Mouse (Mus musculus): ENCODE data around the gene Irf2bp2.

DNA sequence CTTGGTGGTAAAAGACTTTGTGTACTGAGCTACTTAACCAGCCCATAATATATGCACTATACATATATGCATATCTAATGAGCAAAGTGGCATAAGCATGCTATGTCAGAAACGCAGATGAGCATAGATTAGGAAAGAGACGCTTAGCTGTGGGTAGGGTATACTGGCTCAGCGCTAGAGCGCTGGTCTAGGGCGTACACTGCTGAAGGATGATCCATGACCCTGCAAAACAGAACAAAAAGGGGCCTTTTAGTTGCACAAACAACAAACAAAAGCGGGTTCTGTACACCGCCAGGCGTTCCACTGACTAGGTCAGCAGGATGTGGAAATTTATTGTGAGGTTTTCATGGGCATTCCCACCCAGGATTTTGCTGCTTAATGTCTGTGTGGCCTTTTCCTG lies 8.9 kb upstream of the Irf2bp2 start:
- TF ChIP-seq POLR2A (IDR thresholded peaks at IDR 0.05; ENCODE audit: borderline replicate concordance, low read depth, low read length) (no peak), CTCF (IDR thresholded peaks at IDR 0.05; ENCODE audit: low read depth, low read length) (no peak)
